Mouse (Mus musculus): Measurements from ENCODE around the gene Sarnp. TPM values are rescaled to one million over a fixed set of nuclear protein-coding genes. Genes with fewer than 3 reads are reported as not detected.

The Sarnp gene
- polyA plus RNA-seq, 1 experiment from 2014 or later, result 72.0 TPM

DNA sequence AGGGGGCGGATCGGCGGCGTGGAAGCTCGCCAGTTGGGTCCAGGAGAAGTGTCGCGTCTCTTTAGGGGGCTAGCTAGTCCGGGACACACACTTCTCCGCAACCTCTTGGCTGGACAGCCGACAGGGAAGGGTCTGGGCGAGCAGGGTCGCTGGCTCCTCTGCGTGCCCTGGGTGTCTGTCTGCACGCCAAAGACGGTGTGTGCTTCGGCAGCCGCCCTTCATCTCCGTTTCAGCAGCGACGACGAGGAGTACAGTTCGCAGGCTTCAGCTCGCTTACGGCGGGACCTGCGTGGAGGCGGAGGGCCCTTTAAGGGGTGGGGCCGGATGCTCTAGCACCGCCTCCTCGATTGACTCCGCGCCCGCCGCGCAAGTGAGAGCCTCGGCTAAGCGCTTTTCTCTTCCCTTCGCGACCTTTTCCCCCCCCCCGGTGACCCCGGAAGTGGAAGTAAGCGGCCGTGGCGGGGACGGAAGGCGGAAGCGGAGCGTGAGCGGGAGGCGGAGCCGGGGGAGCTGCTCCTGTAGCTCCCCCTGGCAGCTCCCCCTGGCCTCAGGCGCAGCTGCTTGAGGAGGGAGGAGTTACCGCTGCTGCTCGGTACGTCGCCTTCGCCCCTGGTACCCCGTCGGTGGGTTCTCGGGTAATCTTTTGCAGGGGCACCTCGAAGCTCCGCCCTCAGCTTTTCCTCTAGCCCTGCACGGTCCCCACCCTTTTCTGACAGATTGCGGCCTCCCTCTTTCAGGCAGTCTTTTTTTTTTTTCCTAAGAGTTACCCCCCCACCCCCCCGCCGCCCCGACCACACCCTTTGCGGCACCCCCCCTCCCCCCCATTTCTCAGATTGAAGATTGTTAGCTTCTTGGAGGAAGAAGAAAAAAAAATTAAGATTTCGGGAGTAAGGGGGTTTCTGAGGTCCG is 11.8 kb upstream of the Sarnp start:
- Histone ChIP-seq H3K27me3 (ENCODE audit: insufficient read depth, low read length) (no peaks in the 10 kb centered on the region), H3K9me3 (ENCODE audit: low read length) (no peaks in the 10 kb centered on the region), H3K4me2 (ENCODE audit: low read depth, low read length) (peak overlapping the region; percentile 100), H3K4me1 (ENCODE audit: insufficient read depth) (peaks cover 31% of the 10 kb centered on the region), H3K9ac (replicated peaks) (peak overlapping the region; percentile 91), H3K27ac (ENCODE audit: low read depth) (peak overlapping the region; percentile 98), H3K4me3 (ENCODE audit: low read depth, low read length) (peak overlapping the region; percentile 95), H3K36me3 (replicated peaks; ENCODE audit: insufficient read depth, low read length) (peaks cover 10% of the 10 kb centered on the region)
- WGBS (ENCODE audit: insufficient replicate concordance), result under 1% methylated on average over 70 of the region's 70 CpGs
- TF ChIP-seq CTCF (IDR thresholded peaks at IDR 0.05; ENCODE audit: low read depth), result peak; percentile 55
- peak; percentile 51; the same call in 1 of the 2 replicates for TF ChIP-seq EP300 (IDR thresholded peaks at IDR 0.05; ENCODE audit: low read depth)
- ATAC-seq (peak; percentile 96), DNase-seq (peak; percentile 99)

DNA sequence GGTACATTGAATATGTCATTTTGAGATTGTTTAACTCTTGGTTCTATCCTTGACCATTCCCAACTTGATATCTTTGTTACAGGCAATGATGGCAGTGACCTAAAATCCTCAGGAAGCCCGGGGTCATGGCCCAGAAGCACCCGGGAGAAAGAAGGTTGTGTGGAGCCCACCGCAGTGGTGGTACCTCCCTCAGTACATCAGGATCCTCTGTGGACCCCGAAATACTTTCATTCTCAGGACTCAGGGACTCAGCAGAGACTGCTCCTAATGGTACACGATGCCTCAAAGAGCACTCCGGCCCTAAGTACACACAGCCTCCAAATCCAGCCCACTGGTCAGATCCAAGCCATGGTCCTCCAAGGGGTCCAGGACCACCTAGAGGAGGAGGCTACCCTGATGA is 11.0 kb upstream of the Sarnp start:
- Histone ChIP-seq H3K9me3 (ENCODE audit: low read length) (no peaks in the 10 kb centered on the region), H3K4me1 (ENCODE audit: insufficient read depth) (peaks cover 31% of the 10 kb centered on the region), H3K4me3 (ENCODE audit: low read depth, low read length) (peak overlapping the region; percentile 95), H3K27ac (ENCODE audit: low read depth) (peak overlapping the region; percentile 98; the same call in 1 of the 2 replicates), H3K4me2 (ENCODE audit: low read depth, low read length) (peak overlapping the region; percentile 100), H3K27me3 (ENCODE audit: insufficient read depth, low read length) (no peaks in the 10 kb centered on the region), H3K36me3 (replicated peaks; ENCODE audit: insufficient read depth, low read length) (peaks cover 11% of the 10 kb centered on the region), H3K9ac (replicated peaks) (peak overlapping the region; percentile 91)
- no peak for TF ChIP-seq CTCF (IDR thresholded peaks at IDR 0.05; ENCODE audit: low read depth)
- no peak for TF ChIP-seq EP300 (IDR thresholded peaks at IDR 0.05; ENCODE audit: low read depth)
- WGBS (ENCODE audit: insufficient replicate concordance), result 55% methylated on average over 6 of the region's 6 CpGs
- DNase-seq, result no peak
- no peak for ATAC-seq

DNA sequence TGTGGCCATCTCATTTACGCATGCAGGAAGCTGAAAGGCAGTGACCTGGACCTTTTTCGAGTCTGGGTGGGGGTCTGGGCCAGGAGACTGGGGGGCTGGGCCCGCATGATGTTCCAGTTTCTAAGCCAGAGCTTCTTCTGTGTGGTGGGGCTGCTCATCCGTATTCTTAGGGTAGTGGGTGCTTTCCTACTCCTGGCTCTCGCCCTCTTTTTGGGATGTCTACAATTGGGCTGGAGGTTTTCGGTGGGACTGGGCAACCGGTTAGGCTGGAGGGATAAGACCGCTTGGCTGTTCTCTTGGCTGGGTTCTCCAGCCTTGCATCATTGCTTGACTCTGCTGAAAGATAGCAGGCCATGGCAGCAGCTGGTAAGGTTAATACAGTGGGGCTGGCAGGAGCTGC is 10.1 kb upstream of the Sarnp start:
- H3K4me1 ChIP-seq (ENCODE audit: insufficient read depth), result peaks cover 31% of the 10 kb centered on the region
- no peaks in the 10 kb centered on the region for H3K27me3 ChIP-seq (ENCODE audit: insufficient read depth, low read length)
- peak overlapping the region; percentile 95 for H3K4me3 ChIP-seq (ENCODE audit: low read depth, low read length)
- no peak overlapping the region; the same call in 1 of the 2 replicates for H3K9ac ChIP-seq (replicated peaks)
- peak overlapping the region; percentile 100 for H3K4me2 ChIP-seq (ENCODE audit: low read depth, low read length)
- no peak overlapping the region for H3K27ac ChIP-seq (ENCODE audit: low read depth)
- 84% methylated on average over 8 of the region's 8 CpGs for WGBS (ENCODE audit: insufficient replicate concordance)
- TF ChIP-seq CTCF (IDR thresholded peaks at IDR 0.05; ENCODE audit: low read depth) (no peak), EP300 (IDR thresholded peaks at IDR 0.05; ENCODE audit: low read depth) (no peak)
- ATAC-seq (no peak), DNase-seq (no peak)
- peaks cover 11% of the 10 kb centered on the region for H3K36me3 ChIP-seq (replicated peaks; ENCODE audit: insufficient read depth, low read length)
- H3K9me3 ChIP-seq (ENCODE audit: low read length), result no peaks in the 10 kb centered on the region

DNA sequence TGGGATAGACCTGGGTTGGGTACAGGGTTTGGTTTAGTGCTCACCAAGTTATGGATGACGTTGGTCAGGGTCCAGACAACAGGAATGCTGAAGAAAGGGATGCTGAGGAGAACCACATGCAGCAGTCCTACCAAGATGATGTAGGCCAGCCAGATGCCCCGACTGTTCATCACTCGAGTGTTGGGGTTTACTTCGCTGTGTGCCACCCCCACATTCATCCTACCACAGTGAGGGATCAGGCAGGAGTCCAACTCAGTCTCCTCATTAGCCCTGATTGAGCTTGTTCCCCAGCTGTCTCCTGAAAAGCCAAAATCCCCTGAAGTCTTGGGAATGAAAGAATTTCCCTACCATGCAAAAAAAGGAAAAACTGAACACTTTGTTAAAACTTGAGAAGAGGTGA is 3.1 kb downstream of the Sarnp start:
- peak overlapping the region; percentile 87; the same call in 1 of the 2 replicates for H3K4me3 ChIP-seq (ENCODE audit: low read depth, low read length)
- no peaks in the 10 kb centered on the region for H3K9me3 ChIP-seq (ENCODE audit: low read length)
- no peak overlapping the region for H3K27ac ChIP-seq (ENCODE audit: low read depth)
- peaks cover 26% of the 10 kb centered on the region for H3K4me1 ChIP-seq (ENCODE audit: insufficient read depth)
- WGBS (ENCODE audit: insufficient replicate concordance), result 73% methylated on average over 4 of the region's 4 CpGs
- DNase-seq, result no peak
- H3K36me3 ChIP-seq (replicated peaks; ENCODE audit: insufficient read depth, low read length), result peaks cover 35% of the 10 kb centered on the region
- no peak overlapping the region for H3K9ac ChIP-seq (replicated peaks)
- ATAC-seq, result no peak
- H3K4me2 ChIP-seq (ENCODE audit: low read depth, low read length), result peak overlapping the region; percentile 78
- TF ChIP-seq CTCF (IDR thresholded peaks at IDR 0.05; ENCODE audit: low read depth) (no peak), EP300 (IDR thresholded peaks at IDR 0.05; ENCODE audit: low read depth) (no peak)
- no peaks in the 10 kb centered on the region for H3K27me3 ChIP-seq (ENCODE audit: insufficient read depth, low read length)

DNA sequence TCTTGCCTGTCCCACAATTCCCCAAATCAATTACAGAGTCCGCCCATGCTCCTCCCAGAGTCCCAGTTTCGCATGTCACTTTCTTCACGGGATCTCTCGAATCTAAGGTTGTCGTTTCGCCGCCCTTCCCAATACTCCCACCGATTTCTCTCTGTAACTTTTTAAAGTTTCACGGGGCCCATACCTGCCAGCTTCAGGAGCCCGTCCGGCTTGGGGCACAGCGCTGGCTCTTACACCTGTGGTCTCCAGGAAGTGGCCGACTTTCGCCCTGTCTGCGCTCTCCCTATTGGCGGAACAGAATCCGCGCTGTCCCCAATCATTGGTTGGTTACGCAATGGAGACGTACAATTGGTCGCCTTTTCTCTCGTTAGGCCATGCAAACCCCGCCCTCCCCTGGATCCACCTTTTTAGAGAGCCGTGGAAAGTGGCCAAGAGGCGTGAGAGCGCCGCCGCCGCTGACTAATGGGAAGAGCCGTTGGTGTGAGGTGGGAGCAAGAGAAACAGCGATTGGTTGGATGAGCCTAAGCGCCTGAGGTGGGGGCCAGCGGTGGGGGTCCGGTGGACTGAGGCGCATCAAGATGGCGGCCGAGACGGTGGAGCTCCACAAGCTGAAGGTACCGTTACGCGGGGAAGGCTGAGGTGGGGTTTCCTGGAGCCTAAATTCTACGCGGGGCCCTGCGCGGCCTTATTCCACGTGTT is 4.4 kb downstream of the Sarnp start, which contains the start of gene Ormdl2:
Gene Ormdl2, minus strand, starts transcription at position 288 of the 699 bp plus-strand sequence.
- ATAC-seq, result peak; percentile 99
- DNase-seq, result peak; percentile 99
- Histone ChIP-seq H3K27ac (ENCODE audit: low read depth) (peak within 1 kb of the TSS; percentile 72), H3K9ac (replicated peaks) (peak within 1 kb of the TSS; percentile 85), H3K27me3 (ENCODE audit: insufficient read depth, low read length) (no peaks in the 10 kb centered on the region), H3K4me2 (ENCODE audit: low read depth, low read length) (peak within 1 kb of the TSS; percentile 83), H3K4me1 (ENCODE audit: insufficient read depth) (peaks cover 26% of the 10 kb centered on the region), H3K36me3 (replicated peaks; ENCODE audit: insufficient read depth, low read length) (peaks cover 23% of the 10 kb centered on the region), H3K4me3 (ENCODE audit: low read depth, low read length) (peak within 1 kb of the TSS; percentile 87), H3K9me3 (ENCODE audit: low read length) (no peaks in the 10 kb centered on the region)
- TF ChIP-seq CTCF (IDR thresholded peaks at IDR 0.05; ENCODE audit: low read depth), result peak; percentile 35
- TF ChIP-seq EP300 (IDR thresholded peaks at IDR 0.05; ENCODE audit: low read depth), result peak; percentile 82
- under 1% methylated on average over 46 of the region's 46 CpGs for WGBS (ENCODE audit: insufficient replicate concordance)

DNA sequence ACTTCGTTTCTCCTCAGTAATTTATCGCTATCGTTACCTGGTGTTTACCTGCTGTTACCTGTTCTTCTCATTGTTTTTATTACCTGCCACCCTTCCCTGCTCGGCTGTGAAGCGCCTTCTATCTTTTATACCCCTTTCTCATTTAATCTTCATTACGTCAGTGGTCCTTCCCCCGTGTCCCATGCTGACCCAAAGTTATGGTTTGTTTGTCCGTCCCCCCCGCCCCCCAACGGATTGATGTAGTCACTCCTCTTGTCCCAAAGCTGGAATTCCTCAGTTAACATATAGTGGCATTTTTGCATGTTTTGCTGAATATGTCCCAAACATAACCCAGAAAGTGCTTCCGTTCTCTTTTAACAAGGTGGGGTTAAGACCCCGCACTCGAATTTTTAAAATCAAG is 5.0 kb downstream of the Sarnp start:
- peak overlapping the region; percentile 87 for H3K4me3 ChIP-seq (ENCODE audit: low read depth, low read length)
- H3K36me3 ChIP-seq (replicated peaks; ENCODE audit: insufficient read depth, low read length), result peaks cover 17% of the 10 kb centered on the region
- H3K9ac ChIP-seq (replicated peaks), result peak overlapping the region; percentile 85
- no peak for DNase-seq
- H3K9me3 ChIP-seq (ENCODE audit: low read length), result no peaks in the 10 kb centered on the region
- H3K4me2 ChIP-seq (ENCODE audit: low read depth, low read length), result peak overlapping the region; percentile 83
- ATAC-seq, result no peak
- peaks cover 26% of the 10 kb centered on the region for H3K4me1 ChIP-seq (ENCODE audit: insufficient read depth)
- no peaks in the 10 kb centered on the region for H3K27me3 ChIP-seq (ENCODE audit: insufficient read depth, low read length)
- 3% methylated on average over 13 of the region's 13 CpGs for WGBS (ENCODE audit: insufficient replicate concordance)
- H3K27ac ChIP-seq (ENCODE audit: low read depth), result peak overlapping the region; percentile 72
- TF ChIP-seq EP300 (IDR thresholded peaks at IDR 0.05; ENCODE audit: low read depth) (no peak), CTCF (IDR thresholded peaks at IDR 0.05; ENCODE audit: low read depth) (no peak)
